Mouse (Mus musculus) thymus, postnatal 0 days (tissue): ENCODE data around the gene Chchd2. TPM values are rescaled to one million over a fixed set of nuclear protein-coding genes. Genes with fewer than 3 reads are reported as not detected.

Source experiments
- DNase-seq: peaks from one replicate; pipeline ENCODE4 v3.0.0-alpha.2; 2015; ENCODE audit warnings: low spot score
- polyA plus RNA-seq: library from polyadenylated mRNA; unstranded; fragments of >200 nt; fragmentation: Nextera tagmentation; extraction: Ambion mirVana; gene quantifications from 2 replicates; pipeline ENCODE4 v1.2.1, GENCODE M21; 2015

Gene Chchd2
- polyA plus RNA-seq, 1 experiment from 2014 or later, result 906 TPM

- DNase-seq, result no peak
Measured at GRCm38 (mm10) chr5:129879888-129880287, 7.4 kb downstream of the Chchd2 start.

- DNase-seq, result no peak
Measured at GRCm38 (mm10) chr5:129878946-129879345, 8.3 kb downstream of the Chchd2 start.

- no peak for DNase-seq
Measured at GRCm38 (mm10) chr5:129877731-129878455, 9.4 kb downstream of the Chchd2 start.

GRCm38 (mm10) chr5:129875098-129875497 lies 12.2 kb downstream of the Chchd2 start:
- no peak for DNase-seq

- no peak for DNase-seq
Measured at GRCm38 (mm10) chr5:129873942-129874341, 13.3 kb downstream of the Chchd2 start.

- no peak for DNase-seq
Measured at GRCm38 (mm10) chr5:129871238-129871637, 16.0 kb downstream of the Chchd2 start.

GRCm38 (mm10) chr5:129869238-129869995 lies 17.9 kb downstream of the Chchd2 start:
- no peak for DNase-seq

- DNase-seq, result no peak
Measured at GRCm38 (mm10) chr5:129865841-129866240, 21.4 kb downstream of the Chchd2 start.

GRCm38 (mm10) chr5:129864467-129864866 lies 22.8 kb downstream of the Chchd2 start:
- DNase-seq, result peak; percentile 33

GRCm38 (mm10) chr5:129862325-129862724 lies 24.9 kb downstream of the Chchd2 start:
- no peak for DNase-seq

GRCm38 (mm10) chr5:129856414-129856813 lies 30.9 kb downstream of the Chchd2 start:
- DNase-seq, result no peak

- DNase-seq, result no peak
Measured at GRCm38 (mm10) chr5:129855163-129855562, 32.1 kb downstream of the Chchd2 start.

- no peak for DNase-seq
Measured at GRCm38 (mm10) chr5:129847558-129847820, 39.8 kb downstream of the Chchd2 start.

- DNase-seq, result peak; percentile 96
Measured at GRCm38 (mm10) chr5:129846752-129847557, 40.3 kb downstream of the Chchd2 start, which contains the start of gene Sumf2. TSS of gene Sumf2 (plus strand) at chr5:129846986.

- no peak for DNase-seq
Measured at GRCm38 (mm10) chr5:129844848-129845247, 42.4 kb downstream of the Chchd2 start.

Other genes starting within 250 kb of the Chchd2 start
- 1.8 and 2.3 TPM in 2 replicates for gene Zfp11, start 217.4 kb downstream of the Chchd2 start, polyA plus RNA-seq
- gene Sept14, start 179.0 kb downstream of the Chchd2 start, polyA plus RNA-seq, result not detected in 2 replicates
- 200 and 203 TPM in 2 replicates for gene Mrps17, start 172.0 kb downstream of the Chchd2 start, polyA plus RNA-seq
- gene Nipsnap2, start 162.4 kb downstream of the Chchd2 start, polyA plus RNA-seq, result 77.2 and 91.7 TPM in 2 replicates
- gene Psph, start 100.0 kb downstream of the Chchd2 start, polyA plus RNA-seq, result 83.5 and 85.9 TPM in 2 replicates
- 30.1 and 33.5 TPM in 2 replicates for gene Sumf2, start 40.5 kb downstream of the Chchd2 start, polyA plus RNA-seq
- gene Zbed5, start 8.3 kb upstream of the Chchd2 start, polyA plus RNA-seq, result 1.9 and 2.6 TPM in 2 replicates
- gene Phkg1, start 11.1 kb upstream of the Chchd2 start, polyA plus RNA-seq, result 0.08 and 0.14 TPM in 2 replicates
- 2.2 TPM in 2 replicates for gene Nupr1l, start 21.1 kb upstream of the Chchd2 start, polyA plus RNA-seq
- gene Vkorc1l1, start 54.5 kb upstream of the Chchd2 start, polyA plus RNA-seq, result 14.0 and 19.2 TPM in 2 replicates
- gene Gusb, start 115.6 kb upstream of the Chchd2 start, polyA plus RNA-seq, result 59.3 and 61.2 TPM in 2 replicates
- gene Asl, start 141.8 kb upstream of the Chchd2 start, polyA plus RNA-seq, result 32.2 and 37.8 TPM in 2 replicates
- gene Crcp, start 141.8 kb upstream of the Chchd2 start, polyA plus RNA-seq, result 49.7 and 50.4 TPM in 2 replicates
- gene Tpst1, start 185.9 kb upstream of the Chchd2 start, polyA plus RNA-seq, result 25.7 and 27.0 TPM in 2 replicates